Mouse (Mus musculus) kidney, adult 2 months (tissue): Measurements from ENCODE around the gene Tinagl1. TPM values are rescaled to one million over a fixed set of nuclear protein-coding genes. Genes with fewer than 3 reads are reported as not detected.

ENCODE experiments used
- DNase-seq: peaks from one replicate; pipeline ENCODE4 v3.0.0; 2021
- H3K27ac ChIP-seq: fragments of 200-500 bp; 2 replicates; pipeline ENCODE4 v1.5.1; 2012; ENCODE audit warnings: low read depth, low read length, control low read depth, inconsistent platforms; ENCODE audit not compliant: insufficient read depth
- H3K27me3 ChIP-seq: fragments of 200-500 bp; replicated peaks from 2 replicates; pipeline ENCODE4 v1.6.1; 2012; ENCODE audit warnings: mild to moderate bottlenecking, moderate library complexity, low read length, inconsistent platforms; ENCODE audit not compliant: control insufficient read depth, insufficient read depth
- H3K36me3 ChIP-seq: fragments of 200-500 bp; 2 replicates; pipeline ENCODE4 v1.6.1; 2012; ENCODE audit warnings: mild to moderate bottlenecking, moderate library complexity, low read length, inconsistent platforms; ENCODE audit not compliant: control insufficient read depth, insufficient read depth
- H3K4me1 ChIP-seq: fragments of 200-500 bp; 2 replicates; pipeline ENCODE4 v1.6.1; 2011; ENCODE audit warnings: low read length; ENCODE audit not compliant: control insufficient read depth, insufficient read depth
- H3K4me3 ChIP-seq: fragments of 200-500 bp; 2 replicates; pipeline ENCODE4 v1.5.1; 2011; ENCODE audit warnings: mild to moderate bottlenecking, low read depth, low read length, control low read depth; ENCODE audit not compliant: insufficient read depth
- CTCF ChIP-seq: fragments of 200-500 bp; conservative IDR thresholded peaks from 2 replicates; pipeline ENCODE4 v1.5.1; 2011; ENCODE audit warnings: low read depth, mild to moderate bottlenecking, control low read depth, low read length, moderate library complexity, mixed read lengths; ENCODE audit not compliant: insufficient read depth, insufficient read length
- POLR2A ChIP-seq: fragments of 200-500 bp; IDR thresholded peaks from one replicate; pipeline ENCODE4 v1.6.1; 2011; ENCODE audit warnings: low read depth, low read length, control low read depth
- WGBS: fragments of 180-500 bp; shearing (Covaris S2); methylation state at CpG from one replicate; pipeline ENCODE4 v1.1.7; 2018; 5-methylcytosine and 5-hydroxymethylcytosine counted together
- polyA plus RNA-seq: library from polyadenylated mRNA; depleted of rRNA; stranded (reverse); fragments of >200 nt; gene quantifications from 2 replicates; pipeline ENCODE4 v1.2.3, GENCODE M21; 2012

The Tinagl1 gene
- polyA plus RNA-seq, 1 experiment = 118 TPM

GRCm38 (mm10) chr4:130148405-130148804 is 26.5 kb downstream of the Tinagl1 start:
- WGBS = 60% methylated on average over 10 of the region's 10 CpGs
- no peaks in the 10 kb centered on the region for H3K4me1 ChIP-seq
- TF ChIP-seq CTCF (no peak), POLR2A (no peak)
- H3K27ac ChIP-seq = no peak overlapping the region
- H3K4me3 ChIP-seq = no peak overlapping the region
- H3K27me3 ChIP-seq = no peaks in the 10 kb centered on the region
- DNase-seq = no peak
- no peaks in the 10 kb centered on the region for H3K36me3 ChIP-seq

DNA sequence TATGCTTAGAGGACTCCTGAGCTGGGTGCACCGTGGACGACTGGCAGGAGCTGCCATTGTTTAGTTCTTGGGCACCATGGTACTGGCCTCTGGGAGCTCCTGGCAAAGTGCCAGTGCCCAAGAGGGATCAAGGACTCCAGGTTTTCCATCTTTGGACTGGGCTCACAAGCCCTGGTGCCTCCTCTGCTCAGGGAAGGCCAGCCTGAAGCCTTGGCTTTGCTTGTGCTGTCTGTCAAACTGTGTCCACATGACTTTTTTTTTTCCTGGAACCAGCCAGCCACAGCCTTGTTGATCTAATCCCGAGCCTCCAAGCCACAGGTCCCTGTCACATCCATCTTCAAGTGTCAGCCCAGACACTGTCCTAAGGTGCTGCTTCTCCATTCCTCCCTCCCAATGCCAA is 33.1 kb downstream of the Tinagl1 start:
- Histone ChIP-seq H3K27ac (no peak overlapping the region), H3K36me3 (no peaks in the 10 kb centered on the region), H3K4me1 (no peaks in the 10 kb centered on the region), H3K4me3 (no peak overlapping the region), H3K27me3 (peaks cover 1% of the 10 kb centered on the region; the same call in 1 of the 2 replicates)
- no peak for DNase-seq
- TF ChIP-seq POLR2A = no peak
- no peak for TF ChIP-seq CTCF
- 67% methylated on average over 3 of the region's 3 CpGs for WGBS

DNA sequence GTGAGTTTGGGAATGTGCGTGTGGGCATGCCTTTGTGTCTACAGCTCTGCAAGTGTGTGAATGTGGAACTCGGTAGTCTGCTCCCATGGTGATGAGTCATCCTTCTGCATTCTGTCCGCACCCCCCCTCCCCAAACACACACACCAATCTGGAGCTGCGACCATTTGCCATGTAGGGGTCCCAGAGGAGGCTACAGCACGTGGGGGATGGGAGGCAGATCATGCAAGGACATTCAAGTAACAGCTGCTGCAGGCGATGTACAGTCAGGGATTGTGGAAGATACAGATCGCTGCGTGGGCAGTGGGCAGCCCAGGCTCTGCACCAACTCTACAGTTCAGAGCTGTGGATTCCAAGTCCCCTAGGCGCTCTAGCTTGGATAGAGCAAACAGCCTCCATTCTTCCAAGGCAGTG is 33.9 kb downstream of the Tinagl1 start:
- peaks cover 1% of the 10 kb centered on the region; the same call in 1 of the 2 replicates for H3K27me3 ChIP-seq
- no peak for DNase-seq
- H3K4me3 ChIP-seq = no peak overlapping the region
- H3K36me3 ChIP-seq = no peaks in the 10 kb centered on the region
- no peak overlapping the region for H3K27ac ChIP-seq
- TF ChIP-seq CTCF (no peak), POLR2A (no peak)
- no peaks in the 10 kb centered on the region for H3K4me1 ChIP-seq
- WGBS = 63% methylated on average over 9 of the region's 9 CpGs

- no peaks in the 10 kb centered on the region for H3K36me3 ChIP-seq
- no peak for DNase-seq
- 5% methylated on average over 15 of the region's 15 CpGs for WGBS
- H3K27ac ChIP-seq = no peak within 1 kb of the TSS
- H3K4me1 ChIP-seq = no peaks in the 10 kb centered on the region
- TF ChIP-seq POLR2A (no peak), CTCF (no peak)
- no peak within 1 kb of the TSS for H3K4me3 ChIP-seq
- peaks cover 1% of the 10 kb centered on the region; the same call in 1 of the 2 replicates for H3K27me3 ChIP-seq
Observed at GRCm38 (mm10) chr4:130139214-130139492, 35.8 kb downstream of the Tinagl1 start, which contains the start of gene Hcrtr1. Hcrtr1 (minus strand) TSS chr4:130139359.

DNA sequence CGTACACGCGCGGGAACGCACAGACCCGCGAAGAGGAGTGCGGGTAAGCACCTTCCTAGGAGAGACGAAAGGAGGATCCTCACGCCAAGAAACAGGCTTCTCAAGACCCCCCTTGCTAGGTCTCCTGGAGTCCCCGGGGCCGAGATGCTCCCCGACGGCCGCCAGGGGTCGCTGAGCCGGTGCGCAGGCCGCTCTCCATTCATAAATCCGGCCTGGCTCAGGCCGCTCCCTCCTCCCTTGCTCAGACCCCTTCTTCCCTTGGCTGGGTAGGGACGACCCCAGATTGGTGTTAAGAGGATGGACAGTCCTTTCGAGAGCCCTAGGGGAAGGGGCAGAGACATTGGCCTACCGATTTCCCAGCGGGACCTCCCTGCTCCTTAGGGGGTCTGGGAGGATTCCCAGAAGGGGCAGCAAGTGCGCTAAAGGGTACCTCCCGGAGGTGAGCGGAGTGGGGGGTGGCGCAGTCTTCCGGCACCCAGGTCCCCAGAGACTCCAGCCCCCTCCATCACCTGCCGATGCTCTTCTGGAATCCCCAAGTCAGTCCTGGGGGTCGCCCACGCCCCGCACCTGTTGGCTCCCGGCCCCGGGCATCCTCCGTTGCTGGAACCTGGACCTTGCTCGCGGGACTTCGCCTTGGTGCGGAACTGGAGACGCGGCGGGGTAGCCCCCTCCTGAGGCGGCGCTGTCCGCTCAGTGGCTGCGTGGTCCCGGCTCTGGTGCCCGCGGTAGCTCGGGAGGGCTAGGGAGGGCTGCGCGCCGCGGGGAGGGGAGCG is 36.3 kb downstream of the Tinagl1 start:
- H3K4me3 ChIP-seq = no peak overlapping the region
- DNase-seq = peak; percentile 72
- WGBS = 2% methylated on average over 57 of the region's 57 CpGs

GRCm38 (mm10) chr4:130133399-130133798 is 41.5 kb downstream of the Tinagl1 start:
- 65% methylated on average over 6 of the region's 6 CpGs for WGBS
- TF ChIP-seq CTCF (no peak), POLR2A (no peak)
- no peaks in the 10 kb centered on the region for H3K36me3 ChIP-seq
- H3K4me3 ChIP-seq = no peak overlapping the region
- no peak overlapping the region for H3K27ac ChIP-seq
- H3K4me1 ChIP-seq = peaks cover 29% of the 10 kb centered on the region
- no peak for DNase-seq
- no peaks in the 10 kb centered on the region for H3K27me3 ChIP-seq

More for the DNA sequence above, 36.3 kb downstream of the Tinagl1 start:
- Histone ChIP-seq H3K27me3 (peaks cover 1% of the 10 kb centered on the region; the same call in 1 of the 2 replicates), H3K4me1 (no peaks in the 10 kb centered on the region), H3K27ac (no peak overlapping the region), H3K36me3 (no peaks in the 10 kb centered on the region)
- TF ChIP-seq CTCF (peak; percentile 64), POLR2A (no peak)

DNA sequence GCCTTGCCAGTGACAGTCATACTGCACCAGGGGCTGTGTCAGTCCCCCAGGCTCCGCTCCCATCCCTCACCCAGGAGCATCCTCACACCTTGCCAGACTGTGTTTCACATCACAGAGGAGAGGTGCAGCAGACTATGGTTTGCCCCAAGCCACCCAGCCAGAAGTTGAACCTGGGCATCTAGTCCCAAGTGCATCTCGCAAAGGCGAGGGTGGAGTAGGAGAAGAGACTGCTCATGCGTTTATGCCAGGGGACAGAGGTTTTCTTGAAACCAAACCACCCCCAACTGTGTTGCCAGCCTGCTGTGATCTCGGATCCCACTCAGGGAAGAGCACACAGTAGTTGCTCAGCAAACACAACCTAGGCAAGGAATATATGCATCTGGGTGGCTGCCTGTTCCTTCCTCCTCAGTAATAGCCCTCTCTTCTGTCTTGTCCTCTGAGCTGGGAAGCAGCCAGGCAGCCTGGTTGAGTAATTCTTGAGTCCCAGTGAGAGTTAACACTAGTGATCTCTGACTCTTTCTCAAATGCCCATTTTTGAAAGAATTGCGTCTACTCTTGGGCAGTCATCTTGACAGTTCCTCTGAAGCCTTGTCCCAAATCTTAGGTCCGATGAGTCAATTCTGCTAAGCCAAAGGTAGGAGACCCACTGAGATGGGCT is 43.3 kb downstream of the Tinagl1 start:
- Histone ChIP-seq H3K4me1 (peaks cover 29% of the 10 kb centered on the region), H3K4me3 (no peak overlapping the region), H3K27me3 (no peaks in the 10 kb centered on the region), H3K36me3 (peaks cover 2% of the 10 kb centered on the region; the same call in 1 of the 2 replicates), H3K27ac (peak overlapping the region; percentile 40; the same call in 1 of the 2 replicates)
- DNase-seq = peak; percentile 69
- WGBS = 70% methylated on average over 7 of the region's 7 CpGs
- no peak for TF ChIP-seq CTCF
- TF ChIP-seq POLR2A = no peak
